Mouse (Mus musculus) liver, embryonic 11.5 days (tissue): ENCODE measurements around the gene Opn4. TPM values are rescaled to one million over a fixed set of nuclear protein-coding genes. Genes with fewer than 3 reads are reported as not detected.
A peak's percentile ranks its signal among the peaks of the same experiment; 100 is the strongest.

Source experiments
- ATAC-seq: fragments of 200-750 bp; cut with Nextera tagmentation; replicated peaks from 2 replicates; pipeline ENCODE4 v1.8.0; 2017; ENCODE audit warnings: moderate number of reproducible peaks, mild to moderate bottlenecking, moderate TSS enrichment, moderate library complexity; ENCODE audit not compliant: low FRiP score
- DNase-seq: peaks from one replicate; pipeline ENCODE4 v3.0.0-alpha.2; 2017; ENCODE audit warnings: low spot score
- H3K27ac ChIP-seq: fragments of 300-500 bp; sonication (generic); 2 replicates; pipeline ENCODE4 v1.5.1; 2014; ENCODE audit warnings: mild to moderate bottlenecking, low read depth, low read length, control low read depth
- H3K27me3 ChIP-seq: fragments of 300-500 bp; sonication (generic); replicated peaks from 2 replicates; pipeline ENCODE4 v1.6.1; 2014; ENCODE audit warnings: low read length, mixed read lengths; ENCODE audit not compliant: control insufficient read depth, insufficient read depth
- H3K36me3 ChIP-seq: fragments of 300-500 bp; sonication (generic); 2 replicates; pipeline ENCODE4 v1.6.1; 2014; ENCODE audit warnings: mild to moderate bottlenecking, low read length, moderate library complexity, mixed read lengths; ENCODE audit not compliant: control insufficient read depth, insufficient read depth
- H3K4me1 ChIP-seq: fragments of 300-500 bp; sonication (generic); replicated peaks from 2 replicates; pipeline ENCODE4 v1.6.1; 2014; ENCODE audit warnings: low read length, mixed read lengths; ENCODE audit not compliant: control insufficient read depth, insufficient read depth
- H3K4me2 ChIP-seq: fragments of 300-500 bp; sonication (generic); 2 replicates; pipeline ENCODE4 v1.6.1; 2014; ENCODE audit warnings: mild to moderate bottlenecking, control low read depth, moderate library complexity
- H3K4me3 ChIP-seq: fragments of 300-500 bp; sonication (generic); 2 replicates; pipeline ENCODE4 v1.5.1; 2014; ENCODE audit warnings: low read depth, low read length, control low read depth
- H3K9ac ChIP-seq: fragments of 300-500 bp; sonication (generic); 2 replicates; pipeline ENCODE4 v1.6.1; 2014; ENCODE audit warnings: low read depth, low read length, control low read depth
- H3K9me3 ChIP-seq: fragments of 300-500 bp; sonication (generic); 2 replicates; pipeline ENCODE4 v1.6.1; 2016; ENCODE audit warnings: low read length, inconsistent platforms, mixed read lengths; ENCODE audit not compliant: control insufficient read depth
- WGBS: fragments of 180-500 bp; shearing (Covaris S2); extraction: QIAGEN DNeasy Blood & Tissue Kit; methylation state at CpG from one replicate; pipeline ENCODE4 v1.1.7; 2014; 5-methylcytosine and 5-hydroxymethylcytosine counted together
- polyA plus RNA-seq: library from polyadenylated mRNA; unstranded; fragments of >200 nt; fragmentation: Nextera tagmentation; extraction: Ambion mirVana; gene quantifications from 2 replicates; pipeline ENCODE4 v1.2.1, GENCODE M21; 2014

The Opn4 gene
- polyA plus RNA-seq, 1 experiment from 2014 or later = not detected

DNA sequence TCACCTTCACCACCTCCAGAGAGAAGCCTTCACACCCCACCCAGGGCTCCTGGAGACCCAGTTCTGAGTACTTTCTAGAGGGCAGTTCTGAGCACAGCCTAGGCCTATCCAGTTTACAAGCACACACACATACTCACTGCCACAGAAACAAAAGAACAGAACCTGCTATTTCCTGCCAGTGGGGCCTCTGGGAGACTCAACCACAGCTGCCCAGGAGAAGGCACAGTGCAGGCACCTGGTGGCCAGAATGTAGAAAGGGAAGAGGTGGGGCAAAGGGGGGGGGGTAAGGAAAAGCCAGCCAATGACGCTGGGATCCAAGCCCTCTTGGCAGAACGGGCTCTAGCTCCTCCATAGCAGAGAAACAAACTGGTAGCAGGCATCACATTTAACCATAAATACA lies 37.5 kb downstream of the Opn4 start:
- ATAC-seq (no peak), DNase-seq (no peak)
- no peaks in the 10 kb centered on the region for H3K4me1 ChIP-seq
- no peaks in the 10 kb centered on the region; the same call in 1 of the 2 replicates for H3K27me3 ChIP-seq
- H3K4me2 ChIP-seq = no peak overlapping the region
- H3K9me3 ChIP-seq = no peaks in the 10 kb centered on the region
- no peak overlapping the region for H3K27ac ChIP-seq
- WGBS = 18% methylated on average over 2 of the region's 2 CpGs
- no peaks in the 10 kb centered on the region for H3K36me3 ChIP-seq
- H3K4me3 ChIP-seq = no peak overlapping the region
- no peak overlapping the region for H3K9ac ChIP-seq

DNA sequence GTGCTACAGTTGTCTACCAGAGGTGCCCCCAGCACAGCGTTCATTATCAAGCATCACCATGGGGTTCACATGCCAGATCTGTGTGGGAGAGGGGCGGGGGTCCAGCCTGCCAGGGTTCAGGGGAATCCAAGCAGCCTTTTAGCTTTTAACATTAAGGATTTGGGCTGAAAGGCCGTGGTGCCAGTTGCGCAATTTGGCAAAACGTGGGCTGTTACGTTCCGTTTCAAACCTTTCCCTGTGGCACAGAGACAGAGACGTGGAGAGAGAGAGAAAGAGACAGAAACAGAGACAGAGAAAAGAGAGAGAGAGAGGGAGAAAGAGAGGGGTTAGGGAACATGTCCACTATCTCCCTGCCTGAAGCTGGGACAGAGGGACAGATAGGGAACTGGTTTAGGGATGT lies 38.3 kb downstream of the Opn4 start:
- WGBS = 78% methylated on average over 8 of the region's 8 CpGs
- H3K27ac ChIP-seq = no peak overlapping the region

GRCm38 (mm10) chr14:34558947-34559346 lies 41.0 kb downstream of the Opn4 start:
- no peaks in the 10 kb centered on the region for H3K4me1 ChIP-seq
- H3K4me3 ChIP-seq = no peak overlapping the region
- no peak overlapping the region for H3K27ac ChIP-seq
- H3K27me3 ChIP-seq = no peaks in the 10 kb centered on the region
- H3K9me3 ChIP-seq = no peaks in the 10 kb centered on the region
- ATAC-seq (no peak), DNase-seq (no peak)
- WGBS = 77% methylated on average over 9 of the region's 9 CpGs
- no peaks in the 10 kb centered on the region for H3K36me3 ChIP-seq
- no peak overlapping the region for H3K9ac ChIP-seq
- no peak overlapping the region for H3K4me2 ChIP-seq

More for the DNA sequence above, 38.3 kb downstream of the Opn4 start:
- Histone ChIP-seq H3K4me1 (no peaks in the 10 kb centered on the region), H3K4me2 (no peak overlapping the region), H3K4me3 (no peak overlapping the region), H3K36me3 (no peaks in the 10 kb centered on the region), H3K27me3 (no peaks in the 10 kb centered on the region), H3K9me3 (no peaks in the 10 kb centered on the region), H3K9ac (no peak overlapping the region)
- no peak for ATAC-seq
- DNase-seq = no peak

DNA sequence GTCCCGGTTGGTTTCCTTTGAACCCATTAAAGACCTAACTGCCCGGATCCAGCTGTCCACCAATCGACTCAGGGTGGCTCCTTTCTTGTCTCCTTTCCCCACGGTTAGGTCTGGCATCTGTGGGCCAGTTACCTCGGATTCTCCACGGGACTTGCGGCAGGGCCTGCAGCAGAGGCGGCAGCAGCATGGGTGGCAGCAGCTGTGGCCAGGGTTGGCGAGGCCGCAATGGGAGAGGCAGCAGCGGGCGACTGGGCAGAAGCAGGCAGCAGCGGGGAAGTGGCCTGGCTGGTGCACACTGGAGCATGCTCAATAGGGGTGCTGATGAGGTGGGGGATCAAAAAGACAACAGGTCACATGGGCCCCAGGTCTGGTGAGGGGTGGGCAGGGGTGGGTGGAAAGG lies 44.7 kb downstream of the Opn4 start:
- no peak overlapping the region for H3K4me3 ChIP-seq
- DNase-seq (no peak), ATAC-seq (no peak)
- H3K36me3 ChIP-seq = no peaks in the 10 kb centered on the region
- no peak overlapping the region for H3K4me2 ChIP-seq
- H3K27me3 ChIP-seq = no peaks in the 10 kb centered on the region
- no peaks in the 10 kb centered on the region for H3K4me1 ChIP-seq
- 70% methylated on average over 13 of the region's 13 CpGs for WGBS
- no peak overlapping the region for H3K27ac ChIP-seq
- H3K9me3 ChIP-seq = no peaks in the 10 kb centered on the region
- no peak overlapping the region for H3K9ac ChIP-seq

DNA sequence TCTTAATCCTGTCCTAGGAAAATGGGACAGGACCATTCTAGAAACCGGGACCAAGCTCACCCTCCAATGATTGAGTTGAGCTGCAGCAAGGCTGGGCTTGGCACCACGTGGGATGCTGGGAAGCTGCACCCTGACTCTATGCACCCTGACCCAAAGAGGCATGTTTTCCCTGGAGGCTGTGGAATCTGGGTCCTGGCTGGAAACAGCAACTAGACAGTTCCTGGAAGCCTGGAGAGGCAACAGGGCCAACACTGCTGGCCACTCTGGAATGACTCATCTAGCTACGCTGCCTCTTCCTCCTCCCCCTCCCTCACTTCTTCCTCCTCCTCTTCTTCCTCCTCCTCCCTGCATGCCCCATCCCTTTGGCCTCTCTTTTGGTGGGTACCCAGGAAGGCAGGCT lies 45.9 kb downstream of the Opn4 start:
- 55% methylated on average over 3 of the region's 3 CpGs for WGBS
- Histone ChIP-seq H3K9ac (no peak overlapping the region), H3K4me1 (no peaks in the 10 kb centered on the region)

DNA sequence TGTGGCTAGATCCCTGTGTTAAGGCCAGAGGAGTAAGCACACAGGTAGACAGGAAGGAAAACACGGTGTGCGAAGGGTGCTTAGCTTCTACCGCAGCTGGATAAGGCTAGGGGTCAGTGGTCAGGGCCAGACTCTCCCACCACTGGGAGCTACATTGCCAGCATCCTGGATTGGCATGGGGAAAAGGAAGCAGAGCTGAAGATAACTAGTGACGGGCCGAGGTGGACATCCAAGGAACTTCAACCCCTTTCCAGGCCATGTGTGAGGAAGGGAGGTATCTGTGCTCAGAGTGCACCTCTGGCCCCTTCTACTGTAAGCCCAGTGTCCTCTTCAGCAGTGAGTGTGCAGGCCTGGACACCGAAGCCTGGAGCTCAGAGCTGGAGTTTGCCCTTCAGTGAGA lies 46.5 kb downstream of the Opn4 start:
- H3K36me3 ChIP-seq = no peaks in the 10 kb centered on the region
- no peaks in the 10 kb centered on the region for H3K4me1 ChIP-seq
- WGBS = 80% methylated on average over 6 of the region's 6 CpGs
- no peaks in the 10 kb centered on the region for H3K27me3 ChIP-seq
- ATAC-seq (no peak), DNase-seq (no peak)
- H3K9me3 ChIP-seq = no peaks in the 10 kb centered on the region
- no peak overlapping the region for H3K27ac ChIP-seq
- no peak overlapping the region for H3K4me3 ChIP-seq
- no peak overlapping the region for H3K9ac ChIP-seq
- H3K4me2 ChIP-seq = no peak overlapping the region

More for the DNA sequence above, 45.9 kb downstream of the Opn4 start:
- no peaks in the 10 kb centered on the region for H3K9me3 ChIP-seq
- DNase-seq (no peak), ATAC-seq (no peak)
- no peak overlapping the region for H3K4me3 ChIP-seq
- no peak overlapping the region for H3K4me2 ChIP-seq
- no peaks in the 10 kb centered on the region for H3K27me3 ChIP-seq
- no peak overlapping the region for H3K27ac ChIP-seq
- no peaks in the 10 kb centered on the region for H3K36me3 ChIP-seq

- 0 out of 2 replicates have a peak, but pooled peaks cover 5% of the 10 kb centered on the region for H3K27me3 ChIP-seq
These were observed 47.7 kb downstream of the Opn4 start for GRCm38 (mm10) chr14:34552226-34552625.

DNA sequence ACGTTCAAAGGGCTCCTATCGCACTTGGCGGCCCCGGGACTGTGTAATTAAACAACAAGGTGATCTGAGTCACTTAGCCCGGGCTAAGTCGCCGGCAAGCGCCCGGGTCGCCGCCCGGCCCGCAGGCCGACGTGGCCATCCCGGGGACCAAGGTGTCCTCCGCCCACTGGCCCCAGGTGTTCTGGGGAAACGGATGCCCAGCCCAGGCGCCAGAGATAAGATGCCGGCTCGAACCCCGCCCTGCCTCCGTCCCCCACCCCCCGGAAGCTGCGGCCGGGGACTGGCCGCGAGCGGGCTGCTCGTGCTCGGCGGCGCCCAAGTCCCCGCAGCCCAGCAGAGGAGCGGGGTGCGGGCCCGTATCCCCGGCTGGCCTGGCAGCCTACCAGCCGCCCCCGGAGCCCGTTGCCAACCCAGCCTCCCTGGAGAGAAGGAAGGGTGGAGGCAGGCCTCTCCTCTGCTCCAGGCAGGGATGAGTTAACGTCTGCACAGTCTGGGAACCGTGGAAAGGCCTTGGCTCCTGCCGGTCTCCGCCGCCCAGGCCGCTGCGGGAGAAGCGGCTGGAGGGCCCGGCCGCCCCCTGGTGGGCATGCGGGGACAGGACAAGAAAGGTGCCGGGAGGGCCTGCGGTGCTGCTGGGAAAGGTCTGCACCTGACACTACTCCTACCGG lies 50.8 kb downstream of the Opn4 start:
- WGBS = under 1% methylated on average over 55 of the region's 55 CpGs
- H3K9me3 ChIP-seq = no peaks in the 10 kb centered on the region
- ATAC-seq (peak; percentile 84), DNase-seq (peak; percentile 89)
- H3K4me1 ChIP-seq = no peaks in the 10 kb centered on the region
- H3K27me3 ChIP-seq = peaks cover 9% of the 10 kb centered on the region; the same call in 1 of the 2 replicates
- H3K4me2 ChIP-seq = peak overlapping the region; percentile 97
- peak overlapping the region; percentile 78 for H3K4me3 ChIP-seq
- H3K27ac ChIP-seq = no peak overlapping the region
- H3K36me3 ChIP-seq = no peaks in the 10 kb centered on the region
- peak overlapping the region; percentile 66 for H3K9ac ChIP-seq

More at GRCm38 (mm10) chr14:34552226-34552625, 47.7 kb downstream of the Opn4 start:
- no peak overlapping the region for H3K27ac ChIP-seq
- no peak overlapping the region for H3K9ac ChIP-seq
- no peak for DNase-seq
- no peak for ATAC-seq
- no peaks in the 10 kb centered on the region for H3K36me3 ChIP-seq
- H3K4me1 ChIP-seq = no peaks in the 10 kb centered on the region
- H3K4me3 ChIP-seq = no peak overlapping the region
- H3K4me2 ChIP-seq = no peak overlapping the region
- H3K9me3 ChIP-seq = no peaks in the 10 kb centered on the region
- WGBS = 78% methylated on average over 5 of the region's 5 CpGs

DNA sequence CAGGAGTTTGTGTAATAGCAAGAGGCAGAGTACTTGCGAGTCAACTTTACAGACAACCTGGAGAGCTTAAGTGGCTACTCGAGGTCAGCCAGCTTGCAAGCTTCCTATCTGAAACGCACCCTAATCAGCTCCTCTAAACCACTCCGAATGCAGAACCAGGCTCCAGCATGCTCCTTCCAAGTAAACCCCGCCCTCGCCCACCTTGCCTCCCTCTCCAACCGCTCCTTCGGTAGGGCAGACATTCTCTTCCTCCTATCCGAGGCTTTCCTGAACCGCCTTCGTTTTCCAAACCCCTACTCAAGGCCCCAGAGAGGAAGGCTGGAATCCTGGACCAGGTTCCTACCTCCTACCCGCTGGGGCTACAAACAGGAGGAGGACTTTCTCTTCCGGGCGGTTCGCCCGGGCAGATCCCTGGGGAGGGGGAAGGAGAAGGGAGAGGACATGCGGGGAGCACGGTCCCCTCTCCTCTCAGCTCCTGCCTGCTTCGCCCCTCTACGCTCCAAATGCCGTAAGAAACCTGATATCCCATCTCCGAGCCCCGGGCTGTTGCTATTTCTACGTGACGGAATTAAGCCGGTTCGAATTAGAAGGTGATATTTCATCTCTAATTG lies 51.4 kb downstream of the Opn4 start:
- no peaks in the 10 kb centered on the region for H3K9me3 ChIP-seq
- peak; percentile 24 for ATAC-seq
- H3K4me3 ChIP-seq = peak overlapping the region; percentile 78
- H3K4me1 ChIP-seq = no peaks in the 10 kb centered on the region
- peak overlapping the region; percentile 66 for H3K9ac ChIP-seq
- 1% methylated on average over 27 of the region's 27 CpGs for WGBS
- DNase-seq = peak; percentile 64
- peaks cover 10% of the 10 kb centered on the region; the same call in 1 of the 2 replicates for H3K27me3 ChIP-seq
- no peaks in the 10 kb centered on the region for H3K36me3 ChIP-seq
- no peak overlapping the region for H3K27ac ChIP-seq
- peak overlapping the region; percentile 97 for H3K4me2 ChIP-seq
